In the genomic region with DNA sequence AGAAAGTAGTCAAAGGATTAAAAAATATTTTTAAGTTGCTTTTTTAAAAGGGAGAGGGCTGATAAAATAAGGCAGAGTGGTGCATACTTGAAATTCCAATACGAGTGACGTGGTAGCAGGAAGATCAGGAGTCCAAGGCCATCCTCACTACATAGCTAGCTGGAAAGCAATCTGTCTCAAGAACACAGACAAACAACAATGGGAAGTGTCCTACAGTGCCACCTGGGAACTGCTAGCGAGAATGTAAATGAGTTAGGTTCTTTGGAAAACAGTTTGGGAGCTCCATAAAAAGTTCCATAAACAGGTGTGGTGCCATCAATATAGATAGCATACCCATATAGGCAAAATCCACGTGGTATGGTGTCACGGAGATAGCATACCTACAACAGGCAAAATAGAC, we compare ENCODE assay signal across 23 mouse cellular contexts. TPM values are rescaled to one million over a fixed set of nuclear protein-coding genes. Genes with fewer than 3 reads are reported as not detected.
DNase-seq lines count a peak whose midpoint lies in the region; ATAC-seq and TF ChIP-seq lines count a peak whose summit lies in the region.
"Had no signal": no experiment of that assay in that cellular context is flagged by ENCODE, and none has a peak within 500 bp of the region (broad histone marks: within the 10 kb centered on the region; RNA-seq: fewer than 3 reads in every experiment).

No protein-coding gene starts in this region.

- no peaks in the 10 kb centered on the region for H3K4me1 ChIP-seq in liver, adult 2 months (ENCODE audit: control insufficient read depth, insufficient read depth, low read length)
- H3K4me1 ChIP-seq in intestine, postnatal 0 days (replicated peaks; ENCODE audit: control insufficient read depth, insufficient read depth, low read length), result no peaks in the 10 kb centered on the region
- H3K4me1 ChIP-seq: embryonic facial prominence, embryonic 12.5 days; heart, embryonic 10.5 days; limb, embryonic 13.5 days had no signal

- DNase-seq in heart, adult 11 months, result peak; percentile 81
- no peak for DNase-seq in heart, postnatal 36 days
- DNase-seq in liver, adult 2 months (ENCODE audit: extremely low read depth, low read depth, low spot score), result peak; percentile 13
- DNase-seq in liver, result no peak
- DNase-seq in R1 (ENCODE audit: low read depth, low spot score), result peak; percentile 62
- DNase-seq in right cerebral cortex, postnatal 14 days, result no peak
- DNase-seq: cerebellum, adult 9-10 months; gastrocnemius, postnatal 25 days; heart, postnatal 14 days; kidney, adult 11 months; lung, adult 18-20 months; lung, postnatal 4 days; thymus, adult 18-20 months had no signal

- ATAC-seq in intestine, postnatal 0 days, result peak; percentile 79
- ATAC-seq in erythroblast, adult 5-6 weeks (replicated peaks; ENCODE audit: low FRiP score, poor library complexity, severe bottlenecking), result no peak
- ATAC-seq: Patski had no signal

- H3K79me2 ChIP-seq in liver, adult 2 months (ENCODE audit: control insufficient read depth, insufficient read depth, low read length), result no peaks in the 10 kb centered on the region; the same call in 1 of the 2 replicates

- TF ChIP-seq POLR2A in liver, adult 2 months (IDR thresholded peaks at IDR 0.05; ENCODE audit: extremely low read depth, insufficient read depth, low read length), result no peak

- H3K27me3 ChIP-seq in liver, adult 2 months (ENCODE audit: control insufficient read depth, insufficient read depth, low read length), result no peaks in the 10 kb centered on the region
- no peaks in the 10 kb centered on the region for H3K27me3 ChIP-seq in intestine, postnatal 0 days (replicated peaks; ENCODE audit: control insufficient read depth, insufficient read depth, low read length)
- H3K27me3 ChIP-seq: embryonic facial prominence, embryonic 12.5 days; limb, embryonic 13.5 days; neural tube, embryonic 13.5 days had no signal

- H3K4me2 ChIP-seq in intestine, postnatal 0 days (replicated peaks; ENCODE audit: low read depth), result 0 out of 2 replicates have a peak overlapping the region, but pooled peaks have one; percentile 24
- H3K4me2 ChIP-seq: embryonic facial prominence, embryonic 12.5 days; hindbrain, embryonic 14.5 days; limb, embryonic 13.5 days; neural tube, embryonic 13.5 days had no signal

- H3K27ac ChIP-seq in liver, adult 2 months (replicated peaks; ENCODE audit: insufficient read depth, low read depth, low read length), result no peak overlapping the region
- H3K27ac ChIP-seq in intestine, postnatal 0 days (ENCODE audit: low read depth, low read length), result no peak overlapping the region
- H3K27ac ChIP-seq: embryonic facial prominence, embryonic 12.5 days; heart, embryonic 10.5 days; hindbrain, embryonic 14.5 days; limb, embryonic 13.5 days; midbrain, embryonic 10.5 days; neural tube, embryonic 13.5 days had no signal

- H3K9ac ChIP-seq in liver, adult 2 months (ENCODE audit: low read depth, low read length), result no peak overlapping the region
- H3K9ac ChIP-seq in intestine, postnatal 0 days (ENCODE audit: low read depth, low read length), result no peak overlapping the region
- H3K9ac ChIP-seq: embryonic facial prominence, embryonic 12.5 days; hindbrain, embryonic 14.5 days; limb, embryonic 13.5 days; neural tube, embryonic 13.5 days had no signal

- intact Hi-C loops in heart, postnatal 36 days (cut with DNase I), result loop anchor here (5.0 kb wide), 1 partner anchor 37 kb away; a partner anchor contains a TSS

- WGBS in liver, adult 2 months, result 59% methylated on average over 5 of the region's 5 CpGs
- WGBS in intestine, postnatal 0 days, result 23% methylated on average over 5 of the region's 5 CpGs

- no peak overlapping the region for H3K4me3 ChIP-seq in liver, adult 2 months (ENCODE audit: insufficient read depth, low read depth, low read length)
- no peak overlapping the region for H3K4me3 ChIP-seq in intestine, postnatal 0 days (ENCODE audit: low read depth, low read length)
- H3K4me3 ChIP-seq: embryonic facial prominence, embryonic 12.5 days; heart, embryonic 10.5 days; limb, embryonic 13.5 days; midbrain, embryonic 10.5 days; neural tube, embryonic 13.5 days had no signal

- H3K36me3 ChIP-seq in liver, adult 2 months (ENCODE audit: control insufficient read depth, insufficient read depth, low read length), result no peaks in the 10 kb centered on the region
- H3K36me3 ChIP-seq in intestine, postnatal 0 days (ENCODE audit: control insufficient read depth, insufficient read depth), result no peaks in the 10 kb centered on the region
- H3K36me3 ChIP-seq: embryonic facial prominence, embryonic 12.5 days; heart, embryonic 10.5 days; limb, embryonic 13.5 days; midbrain, embryonic 10.5 days; neural tube, embryonic 13.5 days had no signal

- TF ChIP-seq CTCF in liver, adult 2 months (IDR thresholded peaks at IDR 0.05; ENCODE audit: low read depth, low read length), result no peak
- TF ChIP-seq CTCF in intestine, postnatal 0 days (IDR thresholded peaks at IDR 0.05; ENCODE audit: low read depth), result peak; percentile 45; the same call in 1 of the 2 replicates

- H3K9me3 ChIP-seq in intestine, postnatal 0 days (ENCODE audit: control insufficient read depth), result no peaks in the 10 kb centered on the region
- H3K9me3 ChIP-seq: embryonic facial prominence, embryonic 12.5 days; heart, embryonic 10.5 days; limb, embryonic 13.5 days; midbrain, embryonic 10.5 days; neural tube, embryonic 13.5 days had no signal

RNA-seq across cellular contexts. Expression of a gene that starts 1.4 kb away (rescaled TPM):
- total RNA-seq in heart, postnatal 36 days (2021), result not detected
- total RNA-seq in liver, adult 2 months (2014; rRNA removed), result not detected in 2 replicates
- polyA plus RNA-seq in liver, adult 2 months (2012; rRNA removed), result 0.02 TPM in 1 of 2 replicates, not detected in the other
- polyA plus RNA-seq in intestine, postnatal 0 days (2015; fragmentation: Nextera tagmentation; extraction: Ambion mirVana), result 0.18 and 0.38 TPM in 2 replicates
- not detected in 2 replicates for total RNA-seq in erythroblast, adult 5-6 weeks (2015; ENCODE audit: low replicate concordance)
- not detected in 2 replicates for total RNA-seq in erythroblast, adult 5-6 weeks (2017; ENCODE audit: low replicate concordance)
- polyA plus RNA-seq: embryonic facial prominence, embryonic 12.5 days; heart, embryonic 10.5 days; Patski had no signal

RNA-seq across cellular contexts. Expression of a gene that starts 17.5 kb away (rescaled TPM):
- 1 to 10 TPM; 1.4 to 2.0 TPM for total RNA-seq in heart, postnatal 36 days (2021)
- 1.9 and 2.1 TPM in 2 replicates for total RNA-seq in liver, adult 2 months (2014; rRNA removed)
- polyA plus RNA-seq in liver, adult 2 months (2012; rRNA removed), result 0.35 and 0.59 TPM in 2 replicates
- polyA plus RNA-seq in intestine, postnatal 0 days (2015; fragmentation: Nextera tagmentation; extraction: Ambion mirVana), result 1.8 and 1.9 TPM in 2 replicates
- total RNA-seq in erythroblast, adult 5-6 weeks (2015; ENCODE audit: low replicate concordance), result 0.96 and 8.2 TPM in 2 replicates
- 2.6 and 4.6 TPM in 2 replicates for total RNA-seq in erythroblast, adult 5-6 weeks (2017; ENCODE audit: low replicate concordance)

RNA-seq across cellular contexts. Expression of a gene that starts 36.0 kb away (rescaled TPM):
- total RNA-seq in heart, postnatal 36 days (2021), result 10 to 100 TPM; 29.6 to 38.7 TPM
- total RNA-seq in liver, adult 2 months (2014; rRNA removed), result 3.6 and 6.8 TPM in 2 replicates
- 5.0 and 7.4 TPM in 2 replicates for polyA plus RNA-seq in liver, adult 2 months (2012; rRNA removed)
- polyA plus RNA-seq in intestine, postnatal 0 days (2015; fragmentation: Nextera tagmentation; extraction: Ambion mirVana), result 6.6 and 7.1 TPM in 2 replicates
- total RNA-seq in erythroblast, adult 5-6 weeks (2015; ENCODE audit: low replicate concordance), result not detected in 2 replicates
- not detected in 2 replicates for total RNA-seq in erythroblast, adult 5-6 weeks (2017; ENCODE audit: low replicate concordance)
- polyA plus RNA-seq: C2C12, Patski had no signal

Comparison
In these comparisons a context has a peak if more than half of its experiments do, and no peak if none do; other contexts are left out.
1. DNase-seq: peak in heart, adult 11 months (single experiment), liver, adult 2 months (single experiment) and R1 (single experiment); none in heart, postnatal 36 days (0 of 2), liver (single experiment) and right cerebral cortex, postnatal 14 days (single experiment).